Mouse (Mus musculus): ENCODE results near the gene Cenpf.

The Cenpf gene

DNA sequence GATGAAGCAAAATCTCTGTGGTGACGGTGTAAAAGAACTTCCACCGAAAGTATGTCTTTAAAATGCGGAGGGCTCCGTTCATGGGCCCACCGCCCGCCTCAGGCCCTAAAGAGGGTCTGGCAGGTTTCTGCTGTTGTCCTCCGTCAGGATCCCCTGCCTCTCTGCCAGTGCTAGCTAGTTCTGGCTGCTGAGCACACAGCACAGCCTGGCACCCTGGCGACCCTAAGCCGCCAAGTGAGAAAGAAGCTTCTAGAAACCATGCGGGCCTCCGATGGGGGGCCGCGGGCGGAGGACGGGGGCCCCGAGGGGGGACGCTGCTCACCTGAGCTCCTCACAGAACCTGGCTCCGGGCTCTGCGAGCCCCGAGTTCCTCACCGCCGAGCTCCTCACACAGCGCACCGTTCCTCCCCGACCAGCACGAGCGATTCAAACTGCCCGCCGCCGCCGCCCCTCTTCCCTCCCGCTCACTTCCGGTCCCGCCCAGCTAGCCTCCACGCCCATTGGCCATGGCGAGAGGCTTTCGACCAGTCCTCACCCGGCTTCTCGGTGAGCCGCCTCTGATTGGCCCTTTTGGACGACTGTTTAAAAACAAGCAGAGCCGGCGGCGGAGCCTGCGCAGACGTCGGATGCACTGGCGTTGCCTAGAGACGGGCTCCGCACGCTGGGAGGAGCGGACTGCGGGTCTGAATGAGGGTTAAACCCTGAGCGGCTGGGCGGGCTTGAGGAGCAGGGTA lies at the start of gene Cenpf:
Gene Cenpf, minus strand, starts transcription at position 433 of the 734 bp plus-strand sequence.
- DNase-seq: peak; percentile 97 to 98

DNA sequence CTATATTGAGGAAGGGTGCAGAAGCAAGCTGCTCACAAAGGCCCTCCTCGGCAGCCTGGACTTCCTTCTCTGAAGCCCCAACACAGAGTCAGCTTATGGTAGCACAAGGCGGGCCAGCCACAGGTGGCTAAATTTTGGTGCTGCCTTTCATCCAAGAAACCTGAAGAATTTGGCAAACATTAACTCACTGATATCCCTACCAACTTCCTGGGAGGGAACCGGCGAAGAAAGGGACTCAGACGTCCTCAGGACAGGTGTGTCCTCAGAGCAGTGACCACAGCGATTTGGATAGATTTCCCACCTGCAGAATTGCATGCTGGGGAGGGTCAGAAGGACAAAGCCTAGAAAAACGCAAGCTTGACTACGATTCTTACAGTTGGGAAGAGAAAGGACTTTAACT lies 44.3 kb upstream of the Cenpf start:
- DNase-seq: no peak

GRCm38 (mm10) chr1:189731697-189732096 lies 43.8 kb upstream of the Cenpf start:
- no peak for DNase-seq

- no peak for DNase-seq
These were observed 41.4 kb upstream of the Cenpf start for GRCm38 (mm10) chr1:189729141-189729815.

- DNase-seq: no peak
These were observed 40.9 kb upstream of the Cenpf start for GRCm38 (mm10) chr1:189728784-189729115.

DNA sequence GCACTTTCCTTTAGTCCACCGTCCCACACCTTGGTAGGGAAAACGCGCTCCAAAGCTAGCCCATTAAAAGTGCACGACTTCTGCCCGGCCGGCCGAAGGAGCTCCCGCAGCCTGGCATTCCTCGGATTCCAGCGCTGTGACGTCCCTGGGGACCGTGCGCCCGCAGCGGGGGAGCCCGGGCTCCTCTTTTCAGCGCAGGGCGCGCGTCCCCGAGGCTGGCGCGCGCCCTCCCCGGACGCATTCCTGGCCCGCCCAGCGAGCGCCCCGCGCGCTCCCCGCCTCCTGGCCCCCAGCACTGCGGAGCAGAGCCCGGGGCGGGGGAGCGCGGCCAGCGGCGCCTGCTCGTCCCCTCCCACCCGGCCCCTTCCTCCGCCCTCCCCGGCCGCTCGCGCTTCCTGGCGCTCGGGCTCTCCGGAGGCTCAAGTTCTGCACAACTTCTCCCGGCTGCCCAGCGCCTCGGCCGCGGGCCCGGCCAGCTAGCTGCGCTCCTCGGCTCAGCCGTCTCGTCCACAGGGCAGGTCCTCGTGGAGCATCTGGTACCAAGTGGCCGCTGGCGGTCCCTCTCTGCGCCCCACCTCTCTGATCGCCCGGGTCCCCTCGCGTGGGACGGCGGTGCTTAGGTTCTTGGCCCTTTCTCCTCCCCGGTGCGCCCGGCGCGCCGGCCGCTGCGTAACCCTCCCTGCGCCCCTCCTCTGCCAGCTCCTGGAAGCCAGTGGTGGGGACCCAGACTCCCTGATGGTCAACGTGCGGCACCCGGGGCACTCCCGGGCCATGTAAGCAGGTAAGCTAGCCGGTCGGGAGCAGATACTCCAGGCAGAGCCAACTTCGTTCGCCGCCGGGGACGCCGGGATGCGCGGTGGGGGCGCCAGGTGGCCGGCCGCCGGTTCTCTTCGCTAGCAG lies 40.2 kb upstream of the Cenpf start, which contains the start of gene Ptpn14:
Gene Ptpn14, plus strand, starts transcription at position 385 of the 900 bp plus-strand sequence.
- peak; percentile 46 to 51 for DNase-seq

DNA sequence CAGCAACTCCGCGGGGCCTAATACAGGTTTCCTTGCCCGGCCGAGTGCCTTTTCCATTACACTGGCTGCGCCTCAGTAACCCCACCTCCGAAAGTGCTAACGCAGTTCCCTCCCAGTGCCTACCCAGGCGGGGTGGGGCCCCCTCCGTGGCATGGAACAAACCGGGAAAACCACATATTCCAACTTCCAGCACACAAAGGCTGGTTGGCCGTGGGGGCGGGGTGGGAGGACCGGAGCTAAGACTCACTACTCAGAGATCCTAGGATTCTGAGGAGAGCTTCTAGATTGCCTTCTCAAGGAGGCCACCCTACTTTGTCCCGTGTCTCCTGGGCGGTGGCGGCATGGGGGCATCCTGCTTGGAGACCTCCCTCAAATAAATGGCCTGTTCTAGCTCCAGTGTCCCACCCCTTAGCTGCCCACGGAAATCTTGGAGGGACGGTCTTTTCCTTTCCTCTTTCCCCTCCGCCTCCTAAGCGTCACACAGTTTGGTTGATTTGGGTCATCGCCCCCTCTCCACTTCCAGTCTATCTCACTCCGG lies 39.5 kb upstream of the Cenpf start:
- peak in 1 of 2 experiments; percentile 10 for DNase-seq

- peak in 1 of 2 experiments; percentile 18 for DNase-seq
These were observed 38.2 kb upstream of the Cenpf start for GRCm38 (mm10) chr1:189726121-189726520.

DNA sequence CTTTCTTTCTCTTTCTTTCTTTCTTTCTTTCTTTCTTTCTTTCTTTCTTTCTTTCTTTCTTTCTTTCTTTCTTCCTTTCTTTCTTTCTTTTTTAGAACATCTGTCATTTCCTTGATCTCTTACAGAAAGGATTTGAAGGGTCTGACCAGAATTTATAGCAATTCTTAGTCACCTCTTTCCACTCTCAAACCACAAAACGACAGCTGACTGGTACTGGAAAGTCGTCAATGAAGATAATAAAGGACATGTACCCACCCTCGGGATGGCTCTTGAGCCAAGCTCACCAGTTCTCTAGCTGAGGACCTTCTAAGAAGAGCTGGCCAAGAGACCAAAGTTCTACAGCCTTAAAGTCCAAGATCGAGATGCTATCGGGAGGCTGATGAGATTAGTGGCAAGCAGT lies 30.7 kb upstream of the Cenpf start:
- DNase-seq: no peak

- DNase-seq: no peak
These were observed 29.7 kb upstream of the Cenpf start for GRCm38 (mm10) chr1:189717546-189717945.

DNA sequence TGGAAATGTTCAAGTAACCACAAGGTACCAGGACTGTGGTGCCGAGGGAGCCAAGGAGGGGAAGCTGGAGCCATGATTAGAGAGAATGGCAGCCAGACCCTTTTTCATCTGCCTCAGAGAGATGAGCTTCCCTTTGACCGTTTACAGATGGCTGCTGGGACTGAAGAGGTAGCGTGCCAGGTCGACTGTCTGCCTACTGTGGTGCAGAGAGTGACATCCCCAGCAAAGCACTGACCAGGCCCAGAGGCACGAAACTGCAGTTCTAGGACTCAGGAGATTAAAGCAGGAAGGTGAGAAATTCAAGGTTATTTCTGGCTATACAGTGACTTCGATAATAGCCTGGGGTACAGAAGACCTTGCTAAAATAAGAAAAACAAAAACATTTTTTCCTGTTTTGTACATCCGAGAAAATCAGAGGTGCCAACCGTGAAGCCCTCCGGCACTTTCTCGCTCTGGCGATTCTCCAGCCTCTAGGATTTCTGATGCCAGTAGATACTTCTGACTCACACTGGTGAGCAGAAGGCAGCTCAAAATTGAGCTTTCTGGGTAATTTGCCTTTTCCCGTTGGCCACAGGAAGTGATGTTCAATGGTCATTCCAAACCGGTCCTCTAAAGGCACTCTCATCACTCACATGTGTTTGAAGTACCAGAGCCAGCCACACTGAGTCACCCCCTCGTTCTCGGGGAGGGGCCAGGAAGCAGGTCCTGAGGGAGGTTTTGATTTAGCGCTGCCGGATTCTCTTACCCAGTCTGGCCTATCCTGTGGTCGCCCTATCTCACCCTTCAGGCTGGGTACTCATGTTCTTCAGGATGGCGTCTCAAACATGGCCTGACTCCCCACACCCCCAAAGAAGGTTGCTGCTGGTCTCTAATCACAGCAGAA lies 28.3 kb upstream of the Cenpf start:
- DNase-seq: peak; percentile 72 to 75

DNA sequence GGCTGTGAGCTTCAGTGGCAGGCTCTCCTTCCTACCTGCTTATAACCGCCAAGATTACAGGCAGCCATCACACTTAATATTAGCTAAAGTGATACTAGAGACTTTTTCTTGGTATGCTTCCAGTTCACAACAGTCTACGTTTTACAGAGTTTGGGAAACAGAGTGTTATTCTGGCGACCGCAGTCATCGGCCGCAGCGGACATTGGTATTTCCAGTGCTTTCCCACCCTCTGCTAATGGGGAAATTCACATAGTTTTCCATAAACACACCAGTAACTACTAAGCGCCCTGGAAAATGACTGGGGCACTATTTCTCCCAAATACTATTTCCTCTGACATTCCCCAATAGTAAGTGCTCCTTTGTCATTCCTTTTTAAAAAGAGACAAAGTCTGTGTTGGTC lies 21.1 kb upstream of the Cenpf start:
- no peak for DNase-seq

GRCm38 (mm10) chr1:189707419-189707818 lies 19.5 kb upstream of the Cenpf start:
- DNase-seq: no peak

- no peak for DNase-seq
These were observed 19.1 kb upstream of the Cenpf start for GRCm38 (mm10) chr1:189707014-189707413.

DNA sequence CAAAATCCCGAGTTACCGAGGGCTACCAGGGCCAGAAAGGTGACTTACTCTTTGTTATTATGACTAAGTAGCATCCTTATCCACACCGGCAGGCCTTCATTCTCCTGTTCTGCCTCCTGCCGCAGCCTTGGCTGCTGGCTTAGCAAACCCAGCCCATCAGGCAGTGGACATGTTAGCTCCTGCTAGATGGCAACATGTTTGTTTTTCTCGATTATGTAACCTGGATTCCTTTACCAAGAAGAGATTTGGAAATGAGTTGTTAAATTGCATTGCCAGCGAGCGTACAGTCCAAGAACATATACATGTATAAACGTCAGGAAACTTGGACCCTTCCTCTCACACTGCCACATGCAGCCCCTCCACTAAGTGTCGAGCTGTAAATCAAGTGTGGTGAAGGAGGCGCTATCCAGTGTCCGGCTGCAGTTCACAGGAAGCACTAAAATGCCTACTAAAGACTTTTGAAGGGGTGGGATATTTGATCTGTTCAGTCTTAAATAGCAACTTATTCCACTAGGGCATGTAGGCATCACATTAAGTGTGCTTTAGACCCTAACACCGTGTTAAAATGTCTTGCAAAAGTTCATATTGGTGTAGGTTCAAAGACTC lies 18.3 kb upstream of the Cenpf start:
- no peak for DNase-seq

- DNase-seq: no peak
These were observed 15.7 kb upstream of the Cenpf start for GRCm38 (mm10) chr1:189703591-189703990.

DNA sequence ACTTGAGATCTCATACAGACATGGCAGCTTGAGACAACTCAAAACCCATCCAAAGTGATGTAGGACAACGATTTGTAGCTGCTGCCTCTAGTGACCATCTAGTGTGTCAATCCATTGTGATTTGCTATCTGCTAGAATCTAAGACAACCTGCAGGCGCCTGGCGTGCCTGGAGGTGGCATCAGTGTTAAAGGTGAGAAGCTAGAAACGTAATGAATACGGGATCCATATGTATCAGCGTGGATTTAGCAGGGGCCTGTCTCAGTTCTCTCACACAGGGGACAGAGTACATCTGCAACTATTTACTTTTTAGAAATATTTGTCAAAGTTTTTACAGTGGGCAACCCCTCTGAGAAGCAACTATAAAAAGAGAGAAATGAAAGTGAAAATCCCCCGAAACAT lies 15.3 kb upstream of the Cenpf start:
- no peak for DNase-seq

DNA sequence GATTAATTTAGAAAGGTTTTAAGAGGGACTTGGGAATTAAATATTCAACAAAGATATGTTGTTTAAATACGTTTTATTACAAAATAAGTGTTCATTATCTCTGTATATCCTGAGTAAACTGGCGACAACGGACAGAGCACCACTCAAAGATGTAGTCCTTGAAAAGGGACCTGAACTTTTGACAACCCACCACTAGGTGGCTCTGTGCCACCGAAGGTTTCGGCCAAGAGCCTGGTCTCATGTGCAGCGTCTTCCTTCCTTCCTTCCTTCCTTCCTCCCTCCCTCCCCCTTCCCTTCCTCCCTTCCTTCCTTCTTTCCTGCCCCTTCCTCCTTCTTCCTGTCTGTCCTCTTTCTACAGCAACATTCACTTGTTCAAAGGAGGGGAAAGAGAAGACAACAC lies 13.1 kb upstream of the Cenpf start:
- DNase-seq: peak; percentile 89 to 90

DNA sequence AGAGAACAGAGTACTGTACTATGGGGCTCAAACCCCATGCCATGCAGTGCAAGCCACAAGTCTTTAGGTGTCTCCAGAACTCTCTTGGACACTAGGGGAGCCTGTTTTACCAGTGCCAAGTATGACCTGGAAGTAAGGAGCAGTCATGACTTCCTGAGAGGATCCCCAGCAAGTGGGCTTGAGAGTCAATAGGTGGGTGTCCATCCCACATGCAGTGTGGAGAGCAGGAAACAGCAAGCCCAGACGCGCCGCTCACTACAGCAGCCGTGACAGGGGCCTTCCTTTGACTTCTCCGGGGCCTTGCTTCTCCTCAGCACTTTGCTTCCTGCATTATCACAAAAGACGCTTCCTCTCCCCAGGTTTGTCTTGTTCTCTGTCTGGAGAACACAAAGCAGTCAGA lies 12.3 kb upstream of the Cenpf start:
- no peak for DNase-seq

DNA sequence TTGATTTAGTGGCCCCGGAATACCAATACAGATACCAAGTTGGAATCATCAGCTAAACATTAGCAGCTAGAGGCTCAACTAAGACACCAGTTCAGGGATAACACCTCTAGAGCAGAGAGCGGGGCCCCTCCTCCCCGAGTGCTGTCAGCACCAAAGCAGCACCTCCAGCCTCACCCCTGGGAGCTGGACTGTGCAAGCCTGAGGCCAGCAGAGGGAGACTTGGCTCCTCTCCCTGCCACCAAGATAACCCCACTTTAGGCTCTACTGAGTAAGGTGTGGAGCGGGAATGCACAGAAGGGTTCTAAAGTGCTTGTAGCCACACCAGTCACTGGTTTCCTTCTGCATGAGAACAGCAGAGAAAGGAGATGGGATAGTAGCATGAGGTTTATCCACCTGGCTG lies 10.5 kb upstream of the Cenpf start:
- DNase-seq: no peak

GRCm38 (mm10) chr1:189695321-189695720 lies 7.4 kb upstream of the Cenpf start:
- DNase-seq: no peak

GRCm38 (mm10) chr1:189694391-189694790 lies 6.5 kb upstream of the Cenpf start:
- DNase-seq: no peak
